Mouse (Mus musculus) neural tube, embryonic 14.5 days (tissue): ENCODE measurements around the gene Vdr. TPM values are rescaled to one million over a fixed set of nuclear protein-coding genes. Genes with fewer than 3 reads are reported as not detected.

Experiments used
- ATAC-seq: fragments of 200-750 bp; cut with Nextera tagmentation; 2 replicates; pipeline ENCODE4 v1.8.0; 2017; ENCODE audit warnings: low read depth, mild to moderate bottlenecking, moderate TSS enrichment, moderate library complexity
- H3K27ac ChIP-seq: fragments of 300-500 bp; sonication (generic); 2 replicates; pipeline ENCODE4 v1.5.1; 2014; ENCODE audit warnings: low read depth, mild to moderate bottlenecking, control low read depth, low read length, moderate library complexity, mixed read lengths
- H3K27me3 ChIP-seq: fragments of 300-500 bp; sonication (generic); 2 replicates; pipeline ENCODE4 v1.6.1; 2014; ENCODE audit warnings: low read length; ENCODE audit not compliant: control insufficient read depth, insufficient read depth
- H3K36me3 ChIP-seq: fragments of 300-500 bp; sonication (generic); 2 replicates; pipeline ENCODE4 v1.6.1; 2014; ENCODE audit warnings: low read length, mixed read lengths; ENCODE audit not compliant: control insufficient read depth, insufficient read depth
- H3K4me1 ChIP-seq: fragments of 300-500 bp; sonication (generic); 2 replicates; pipeline ENCODE4 v1.6.1; 2014; ENCODE audit warnings: low read length; ENCODE audit not compliant: control insufficient read depth, insufficient read depth
- H3K4me2 ChIP-seq: fragments of 300-500 bp; sonication (generic); 2 replicates; pipeline ENCODE4 v1.6.1; 2014; ENCODE audit warnings: mild to moderate bottlenecking, low read depth, low read length, control low read depth
- H3K4me3 ChIP-seq: fragments of 300-500 bp; sonication (generic); 2 replicates; pipeline ENCODE4 v1.5.1; 2014; ENCODE audit warnings: low read depth, low read length, control low read depth, mixed read lengths
- H3K9ac ChIP-seq: fragments of 300-500 bp; sonication (generic); replicated peaks from 2 replicates; pipeline ENCODE4 v1.6.1; 2014; ENCODE audit warnings: low read depth, mild to moderate bottlenecking, control low read depth, low read length, mixed read lengths
- H3K9me3 ChIP-seq: fragments of 300-500 bp; sonication (generic); 2 replicates; pipeline ENCODE4 v1.6.1; 2016; ENCODE audit warnings: low read length; ENCODE audit not compliant: control insufficient read depth
- WGBS: fragments of 180-500 bp; shearing (Covaris S2); extraction: QIAGEN DNeasy Blood & Tissue Kit; methylation state at CpG from one replicate; pipeline ENCODE4 v1.1.7; 2014; 5-methylcytosine and 5-hydroxymethylcytosine counted together
- polyA plus RNA-seq: library from polyadenylated mRNA; unstranded; fragments of >200 nt; fragmentation: Nextera tagmentation; extraction: Ambion mirVana; gene quantifications from 2 replicates; pipeline ENCODE4 v1.2.1, GENCODE M21; 2014

The Vdr gene
- polyA plus RNA-seq, 1 experiment from 2014 or later, result 0.07 TPM

DNA sequence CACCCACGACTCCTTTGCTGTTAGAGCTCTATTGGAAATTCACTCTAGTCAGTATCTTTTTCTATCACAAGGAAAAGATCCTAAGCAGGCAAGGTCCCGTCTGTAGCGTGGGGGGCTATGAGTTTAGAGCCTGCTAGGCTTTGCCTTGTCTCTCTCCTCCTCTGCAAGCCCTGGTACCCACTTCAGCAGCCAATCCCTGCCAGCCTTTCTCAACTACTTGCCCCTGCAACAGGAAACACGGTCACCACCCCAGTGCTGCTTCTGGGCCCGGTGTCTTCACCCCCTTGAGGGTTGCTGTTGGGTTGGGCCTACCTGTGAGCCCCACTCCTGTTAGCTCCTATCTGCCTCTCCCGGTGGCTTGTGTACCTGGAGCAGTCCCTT lies 88.5 kb downstream of the Vdr start:
- H3K4me3 ChIP-seq, result no peak overlapping the region
- H3K27me3 ChIP-seq, result no peaks in the 10 kb centered on the region
- H3K9me3 ChIP-seq, result no peaks in the 10 kb centered on the region
- ATAC-seq, result no peak
- peaks cover 46% of the 10 kb centered on the region for H3K4me1 ChIP-seq
- H3K27ac ChIP-seq, result no peak overlapping the region
- no peaks in the 10 kb centered on the region for H3K36me3 ChIP-seq
- no peak overlapping the region for H3K4me2 ChIP-seq
- H3K9ac ChIP-seq, result no peak overlapping the region
- WGBS, result 67% methylated on average over 6 of the region's 6 CpGs

DNA sequence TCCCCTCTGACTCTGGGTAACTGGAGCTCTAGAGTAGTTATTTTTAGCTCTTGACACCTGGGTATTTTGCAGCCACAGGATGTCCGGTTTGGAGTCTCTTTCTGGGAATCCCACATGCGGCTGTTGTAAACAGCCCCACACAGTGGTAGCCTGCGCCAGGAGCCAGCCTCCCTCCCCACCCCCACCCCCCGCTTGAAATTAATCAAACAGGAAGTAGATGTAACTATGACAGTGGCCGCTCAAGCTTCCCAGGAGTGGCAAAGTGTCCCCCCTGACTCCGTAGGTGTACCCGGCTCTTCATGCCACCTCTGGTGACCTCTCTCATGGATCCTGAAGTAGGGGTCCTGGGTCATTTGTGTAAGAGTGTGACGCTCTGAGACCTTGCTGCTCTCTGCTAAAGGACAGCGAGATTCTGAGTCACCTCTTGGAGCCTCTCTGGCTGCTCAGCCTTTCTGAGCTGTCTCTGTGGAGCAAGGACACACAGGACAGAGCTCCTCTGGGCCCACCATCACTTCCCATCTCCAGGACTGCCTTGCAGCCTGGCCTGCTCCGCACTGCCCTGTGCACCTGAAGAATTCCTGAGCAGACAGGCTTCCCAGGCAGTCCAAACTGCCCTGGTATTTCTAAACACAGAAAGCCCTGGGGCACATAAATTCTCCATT lies 89.0 kb downstream of the Vdr start:
- Histone ChIP-seq H3K27me3 (no peaks in the 10 kb centered on the region), H3K4me2 (no peak overlapping the region), H3K27ac (no peak overlapping the region), H3K4me3 (no peak overlapping the region), H3K36me3 (no peaks in the 10 kb centered on the region), H3K9ac (no peak overlapping the region), H3K9me3 (no peaks in the 10 kb centered on the region), H3K4me1 (peaks cover 46% of the 10 kb centered on the region)
- ATAC-seq, result no peak
- WGBS, result 49% methylated on average over 10 of the region's 10 CpGs

DNA sequence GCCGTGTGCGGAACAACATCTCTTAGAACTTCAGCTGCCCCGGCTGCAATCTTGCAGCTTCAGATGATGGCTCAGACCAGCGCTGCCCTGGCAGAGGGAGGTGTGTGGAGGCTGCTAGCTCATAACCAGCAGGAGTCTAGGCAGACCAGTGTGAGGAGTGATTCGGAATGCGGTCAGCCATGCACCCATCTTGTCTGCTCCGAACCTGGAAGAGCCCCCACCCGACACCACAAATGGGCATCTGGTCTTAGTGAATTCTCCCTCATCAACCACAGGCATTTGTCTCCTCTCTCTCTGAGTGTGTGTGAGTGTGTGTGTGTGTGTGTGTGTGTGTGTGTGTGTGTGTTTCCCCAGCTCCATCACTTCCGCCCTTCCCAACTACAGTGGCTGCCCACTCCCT lies 90.5 kb downstream of the Vdr start:
- ATAC-seq, result no peak
- 83% methylated on average over 9 of the region's 9 CpGs for WGBS
- no peaks in the 10 kb centered on the region for H3K27me3 ChIP-seq
- H3K27ac ChIP-seq, result no peak overlapping the region
- no peak overlapping the region for H3K4me3 ChIP-seq
- no peaks in the 10 kb centered on the region for H3K9me3 ChIP-seq
- H3K9ac ChIP-seq, result no peak overlapping the region
- H3K36me3 ChIP-seq, result no peaks in the 10 kb centered on the region
- H3K4me1 ChIP-seq, result peaks cover 32% of the 10 kb centered on the region
- H3K4me2 ChIP-seq, result no peak overlapping the region

DNA sequence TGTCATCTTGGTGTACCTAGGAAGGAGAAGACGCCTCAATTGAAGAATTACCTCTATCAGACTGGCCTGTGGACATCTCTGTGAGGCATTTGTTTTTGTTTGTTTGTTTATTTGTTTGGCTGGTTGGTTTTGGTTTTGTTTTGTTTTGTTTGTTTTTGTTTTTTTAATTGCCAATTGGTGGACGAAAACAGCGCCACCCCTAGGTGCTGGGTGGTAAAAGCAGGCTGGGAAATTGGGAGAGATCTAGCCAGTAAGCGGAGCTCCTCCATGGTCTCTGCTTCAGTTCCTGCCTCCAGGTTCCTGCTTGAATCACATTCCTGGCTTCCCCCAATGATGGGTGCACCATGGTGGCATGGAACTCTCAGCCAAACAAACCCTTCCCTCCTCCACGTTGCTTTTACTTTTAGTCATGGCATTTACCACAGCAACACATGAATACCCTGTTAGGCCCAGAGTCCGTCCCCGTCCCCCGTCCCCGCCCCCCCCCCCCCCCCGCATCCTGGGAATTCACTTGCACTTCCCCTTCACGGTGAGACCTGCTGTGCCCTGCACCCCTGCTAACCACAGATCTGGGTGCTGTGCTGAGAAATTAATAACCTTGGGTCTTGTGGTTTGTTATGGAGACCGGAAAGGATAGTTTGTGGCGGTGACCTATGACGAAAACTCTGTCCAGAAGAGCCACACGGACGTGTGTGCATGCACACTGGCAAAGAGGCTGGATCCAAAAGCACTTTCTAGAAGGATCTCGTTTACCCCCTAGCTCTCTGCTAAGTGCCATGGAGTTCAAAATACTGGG lies 94.0 kb downstream of the Vdr start:
- 91% methylated on average over 17 of the region's 17 CpGs for WGBS
- H3K4me1 ChIP-seq, result peaks cover 26% of the 10 kb centered on the region

DNA sequence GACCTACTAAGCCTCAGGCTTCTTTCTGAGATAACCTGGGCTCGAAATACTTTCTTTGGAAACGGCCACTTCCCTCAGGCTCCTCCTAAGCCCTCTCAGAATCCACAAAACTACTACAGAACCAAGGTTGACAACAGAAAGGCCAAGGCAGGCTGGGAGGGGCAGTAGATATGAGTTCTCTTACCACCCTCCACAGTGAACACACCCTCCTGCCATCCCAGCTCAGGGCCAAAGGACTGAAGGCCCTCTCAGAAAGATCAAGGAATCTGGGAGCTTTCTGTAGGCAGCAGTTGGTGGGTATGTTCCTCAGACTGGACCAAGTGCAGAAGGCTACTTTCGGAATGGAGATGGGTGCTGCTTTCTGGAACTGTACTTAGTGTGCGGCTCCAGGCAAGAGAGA lies 95.2 kb downstream of the Vdr start:
- Histone ChIP-seq H3K4me2 (no peak overlapping the region), H3K4me3 (no peak overlapping the region), H3K27ac (no peak overlapping the region), H3K9me3 (no peaks in the 10 kb centered on the region), H3K36me3 (no peaks in the 10 kb centered on the region), H3K9ac (no peak overlapping the region), H3K4me1 (peaks cover 26% of the 10 kb centered on the region), H3K27me3 (no peaks in the 10 kb centered on the region)
- ATAC-seq, result no peak
- 95% methylated on average over 4 of the region's 4 CpGs for WGBS

More for the DNA sequence above, 94.0 kb downstream of the Vdr start:
- no peak for ATAC-seq
- H3K27me3 ChIP-seq, result no peaks in the 10 kb centered on the region
- no peak overlapping the region for H3K27ac ChIP-seq
- no peak overlapping the region for H3K4me3 ChIP-seq
- H3K36me3 ChIP-seq, result no peaks in the 10 kb centered on the region
- no peak overlapping the region for H3K9ac ChIP-seq
- no peak overlapping the region for H3K4me2 ChIP-seq
- H3K9me3 ChIP-seq, result no peaks in the 10 kb centered on the region

DNA sequence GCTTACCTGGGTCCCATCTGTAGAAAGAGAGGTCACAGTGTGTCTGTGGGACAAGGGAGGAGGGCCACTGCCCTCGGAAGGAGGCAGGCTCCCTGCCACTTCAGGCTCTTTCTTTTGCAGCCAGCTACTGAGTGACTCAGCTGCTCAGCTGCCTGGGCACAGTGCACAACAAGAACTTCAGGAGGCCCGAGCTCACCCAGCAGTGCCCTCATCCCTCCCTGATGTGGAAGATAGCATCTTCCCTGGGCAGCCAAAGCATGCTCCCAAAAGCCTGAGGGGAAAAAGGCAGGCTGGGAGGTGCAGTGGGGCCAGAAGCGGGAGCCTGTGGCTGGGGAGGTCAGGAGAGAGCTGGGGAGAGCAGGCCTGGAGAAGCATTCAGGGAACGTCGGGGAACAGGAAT lies 95.7 kb downstream of the Vdr start:
- ATAC-seq, result no peak
- H3K4me2 ChIP-seq, result no peak overlapping the region
- no peak overlapping the region for H3K4me3 ChIP-seq
- no peak overlapping the region for H3K27ac ChIP-seq
- no peaks in the 10 kb centered on the region for H3K9me3 ChIP-seq
- 0 out of 2 replicates have a peak, but pooled peaks cover 4% of the 10 kb centered on the region for H3K36me3 ChIP-seq
- H3K9ac ChIP-seq, result no peak overlapping the region
- H3K4me1 ChIP-seq, result peaks cover 26% of the 10 kb centered on the region
- 59% methylated on average over 5 of the region's 5 CpGs for WGBS
- no peaks in the 10 kb centered on the region for H3K27me3 ChIP-seq

DNA sequence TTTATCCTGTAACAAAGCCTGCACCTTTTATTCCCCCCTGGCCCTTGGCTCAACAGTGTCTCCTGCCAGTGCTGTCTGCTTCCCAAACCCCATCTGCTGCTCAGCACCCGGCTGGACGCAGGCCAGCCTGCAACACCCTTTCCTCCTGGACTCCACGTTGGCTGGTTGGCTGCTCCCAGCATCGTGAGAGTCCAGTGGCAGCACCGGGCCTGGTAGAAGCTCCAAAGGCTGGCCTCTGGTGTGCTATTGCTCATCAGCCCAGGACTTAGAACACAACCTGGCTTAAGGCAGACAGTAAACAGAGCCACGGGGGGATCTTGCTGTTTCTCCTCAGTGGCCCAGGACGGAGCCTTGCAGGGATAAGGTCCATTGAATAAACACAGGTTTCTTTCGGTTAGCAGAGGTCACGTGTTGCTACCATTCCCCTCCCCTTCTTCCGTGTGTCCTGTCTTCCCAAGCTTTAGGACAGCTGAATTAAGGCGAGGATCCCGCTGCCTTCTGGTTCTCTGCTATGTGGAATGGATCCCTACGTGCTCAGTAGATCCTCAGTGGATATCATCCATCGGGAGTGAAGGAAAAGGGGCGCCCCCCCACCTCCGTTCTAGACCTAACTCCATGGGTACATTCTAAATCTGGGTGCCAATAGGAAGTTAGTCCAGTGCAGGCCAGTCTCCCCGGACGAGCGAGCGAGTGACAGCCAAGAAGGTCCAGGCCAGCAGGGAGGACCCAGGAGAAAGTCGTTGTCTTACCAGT lies 96.8 kb downstream of the Vdr start:
- peak overlapping the region; percentile 48; the same call in 1 of the 2 replicates for H3K27ac ChIP-seq
- H3K4me3 ChIP-seq, result no peak overlapping the region
- ATAC-seq, result no peak
- peaks cover 7% of the 10 kb centered on the region; the same call in 1 of the 2 replicates for H3K36me3 ChIP-seq
- no peaks in the 10 kb centered on the region for H3K9me3 ChIP-seq
- no peak overlapping the region for H3K9ac ChIP-seq
- H3K4me2 ChIP-seq, result no peak overlapping the region
- WGBS, result 57% methylated on average over 21 of the region's 21 CpGs
- peaks cover 26% of the 10 kb centered on the region for H3K4me1 ChIP-seq
- H3K27me3 ChIP-seq, result no peaks in the 10 kb centered on the region

DNA sequence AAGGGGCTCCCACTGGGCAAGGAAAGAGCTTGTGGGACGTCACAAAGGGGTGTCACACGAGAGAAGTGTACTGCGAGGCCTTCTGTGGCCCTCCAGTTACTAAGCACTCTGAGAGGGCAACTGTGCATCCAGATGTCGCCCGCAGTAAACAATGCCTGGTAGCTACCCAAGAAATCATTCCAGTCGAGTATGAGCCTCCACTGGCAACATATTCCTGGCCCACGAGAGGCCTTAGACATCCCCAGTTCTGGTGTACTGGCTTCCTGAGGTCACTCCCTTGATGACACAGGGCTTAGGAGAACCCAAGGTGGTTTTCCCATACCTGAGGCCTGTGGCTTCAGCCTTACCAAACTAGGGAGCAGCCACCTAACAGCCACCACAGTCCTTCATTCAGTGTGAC lies 97.6 kb downstream of the Vdr start:
- Histone ChIP-seq H3K27me3 (no peaks in the 10 kb centered on the region), H3K4me3 (no peak overlapping the region), H3K9me3 (no peaks in the 10 kb centered on the region), H3K4me2 (no peak overlapping the region), H3K27ac (no peak overlapping the region; the same call in 1 of the 2 replicates), H3K4me1 (peaks cover 26% of the 10 kb centered on the region), H3K36me3 (peaks cover 7% of the 10 kb centered on the region), H3K9ac (no peak overlapping the region)
- 53% methylated on average over 7 of the region's 7 CpGs for WGBS
- no peak for ATAC-seq

DNA sequence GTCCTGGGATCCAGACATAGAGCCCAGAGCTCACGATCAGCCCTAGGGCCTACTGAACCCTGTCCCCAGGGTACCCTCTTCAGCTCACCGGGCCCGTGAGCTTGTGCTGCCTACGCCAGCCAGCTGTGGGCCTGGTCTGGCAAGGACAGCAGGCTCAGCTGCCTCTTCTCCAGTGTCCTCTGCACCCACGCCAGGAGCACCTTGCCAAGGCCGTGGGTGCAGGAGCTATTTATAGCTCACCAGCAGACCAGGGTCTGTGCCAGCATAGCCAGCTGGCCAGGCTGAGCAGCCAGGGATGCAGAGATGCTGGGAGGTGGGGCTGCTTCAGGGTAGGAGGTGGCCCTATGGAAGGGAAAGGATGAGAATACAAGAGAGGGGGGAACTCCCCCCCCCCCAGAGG lies 98.3 kb downstream of the Vdr start:
- no peaks in the 10 kb centered on the region for H3K9me3 ChIP-seq
- H3K36me3 ChIP-seq, result peaks cover 13% of the 10 kb centered on the region
- H3K4me1 ChIP-seq, result peaks cover 26% of the 10 kb centered on the region
- ATAC-seq, result peak; percentile 80
- no peak overlapping the region for H3K4me3 ChIP-seq
- H3K9ac ChIP-seq, result no peak overlapping the region
- 33% methylated on average over 6 of the region's 6 CpGs for WGBS
- H3K27me3 ChIP-seq, result no peaks in the 10 kb centered on the region
- peak overlapping the region; percentile 44; the same call in 1 of the 2 replicates for H3K27ac ChIP-seq
- H3K4me2 ChIP-seq, result no peak overlapping the region
